19 mouse cellular contexts compared by ENCODE assay signal in genomic region chr2:110814964-110815363, GRCm38 (mm10).
DNase-seq lines count a peak whose midpoint lies in the region; ATAC-seq and TF ChIP-seq lines count a peak whose summit lies in the region.
"Had no signal": no experiment of that assay in that cellular context is flagged by ENCODE, and none has a peak within 500 bp of the region (broad histone marks: within the 10 kb centered on the region; RNA-seq: fewer than 3 reads in every experiment).

No protein-coding gene starts in this region.

- H3K4me2 ChIP-seq in embryonic facial prominence, embryonic 12.5 days (replicated peaks): no peak overlapping the region

- TF ChIP-seq CTCF in G1E (IDR thresholded peaks at IDR 0.05; ENCODE audit: low read depth, low read length): no peak

- H3K27ac ChIP-seq in embryonic facial prominence, embryonic 12.5 days: no peak overlapping the region
- no peak overlapping the region for H3K27ac ChIP-seq in embryonic facial prominence, embryonic 10.5 days (replicated peaks)

- 0 out of 2 replicates have a peak, but pooled peaks have one; percentile 67 for ATAC-seq in embryonic facial prominence, embryonic 12.5 days (ENCODE audit: insufficient number of reproducible peaks, insufficient read depth, low FRiP score, low TSS enrichment)
- ATAC-seq in G1E (ENCODE audit: extremely low read depth, insufficient number of reproducible peaks, low FRiP score, poor library complexity, severe bottlenecking): peak; percentile 51
- ATAC-seq: activated CD4-positive, CD25-positive, alpha-beta regulatory T cell, adult 4 months; CD4-positive, CD25-positive, alpha-beta regulatory T cell, adult 4 months; Patski had no signal

- 70% methylated on average over 1 of the region's 1 CpGs for WGBS in embryonic facial prominence, embryonic 12.5 days
- 84% methylated on average over 1 of the region's 1 CpGs for whole genome bisulfite sequencing in embryonic facial prominence, embryonic 10.5 days

- H3K27me3 ChIP-seq in embryonic facial prominence, embryonic 12.5 days: no peaks in the 10 kb centered on the region
- no peaks in the 10 kb centered on the region for H3K27me3 ChIP-seq in embryonic facial prominence, embryonic 10.5 days (replicated peaks; ENCODE audit: low read depth, poor library complexity, severe bottlenecking)
- no peaks in the 10 kb centered on the region for H3K27me3 ChIP-seq in G1E (ENCODE audit: insufficient read depth, low read length)
- H3K27me3 ChIP-seq: CH12.LX, Patski had no signal

- no peak overlapping the region for H3K4me3 ChIP-seq in embryonic facial prominence, embryonic 12.5 days
- no peak overlapping the region for H3K4me3 ChIP-seq in embryonic facial prominence, embryonic 10.5 days
- no peak overlapping the region for H3K4me3 ChIP-seq in G1E (ENCODE audit: low read depth, low read length)

- DNase-seq in embryonic facial prominence, embryonic 10.5 days (ENCODE audit: low spot score): no peak
- no peak for DNase-seq in G1E (ENCODE audit: low spot score)
- DNase-seq in kidney, adult 8-10 months: no peak
- DNase-seq: adrenal gland, adult 2 months; adrenal gland, adult 8-10 months; adrenal gland, postnatal 10 days; adrenal gland, postnatal 14 days; adrenal gland, postnatal 25 days; adrenal gland, postnatal 36 days; B cell, adult 2 months; cerebellum, adult 11 months; cerebellum, adult 11-12 months; cerebellum, adult 18-20 months; cerebellum, adult 2 months had no signal

- no peak overlapping the region for H3K9ac ChIP-seq in embryonic facial prominence, embryonic 12.5 days

- no peaks in the 10 kb centered on the region for H3K36me3 ChIP-seq in embryonic facial prominence, embryonic 12.5 days
- H3K36me3 ChIP-seq in embryonic facial prominence, embryonic 10.5 days (replicated peaks): no peaks in the 10 kb centered on the region
- H3K36me3 ChIP-seq in G1E (replicated peaks): no peaks in the 10 kb centered on the region

- H3K4me1 ChIP-seq in embryonic facial prominence, embryonic 12.5 days: no peaks in the 10 kb centered on the region
- H3K4me1 ChIP-seq in embryonic facial prominence, embryonic 10.5 days: no peaks in the 10 kb centered on the region
- H3K4me1 ChIP-seq in G1E (ENCODE audit: insufficient read depth, low read depth, low read length): peaks cover 33% of the 10 kb centered on the region

- H3K9me3 ChIP-seq in embryonic facial prominence, embryonic 12.5 days: no peaks in the 10 kb centered on the region
- no peaks in the 10 kb centered on the region for H3K9me3 ChIP-seq in embryonic facial prominence, embryonic 10.5 days
- no peaks in the 10 kb centered on the region for H3K9me3 ChIP-seq in G1E (replicated peaks)
